Mouse (Mus musculus): Measurements from ENCODE around the gene Fam205c.
A peak's percentile ranks its signal among the peaks of the same experiment; 100 is the strongest.

The Fam205c gene

DNA sequence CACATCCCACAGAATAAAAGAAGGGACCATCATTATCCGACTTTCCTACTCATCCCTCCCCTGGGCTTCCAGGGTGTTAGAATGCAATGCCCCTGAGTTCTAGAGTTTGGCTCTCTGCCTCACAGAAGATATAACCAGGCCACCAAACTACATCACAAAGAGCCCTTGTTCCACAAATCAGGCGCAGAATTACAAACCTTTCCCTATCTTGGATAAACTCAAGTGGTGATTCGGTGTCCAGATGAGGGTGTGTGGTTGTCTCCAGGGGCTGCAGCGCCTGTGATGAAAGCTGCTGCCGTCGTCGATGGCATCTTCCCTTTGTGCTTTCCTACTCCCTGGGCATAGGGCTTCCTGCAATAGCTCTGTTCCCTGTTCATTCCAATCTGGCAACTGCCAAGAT is at the start of gene Fam205c:
Gene Fam205c, minus strand, starts transcription at position 101 of the 400 bp plus-strand sequence.
- DNase-seq, result no peak

DNA sequence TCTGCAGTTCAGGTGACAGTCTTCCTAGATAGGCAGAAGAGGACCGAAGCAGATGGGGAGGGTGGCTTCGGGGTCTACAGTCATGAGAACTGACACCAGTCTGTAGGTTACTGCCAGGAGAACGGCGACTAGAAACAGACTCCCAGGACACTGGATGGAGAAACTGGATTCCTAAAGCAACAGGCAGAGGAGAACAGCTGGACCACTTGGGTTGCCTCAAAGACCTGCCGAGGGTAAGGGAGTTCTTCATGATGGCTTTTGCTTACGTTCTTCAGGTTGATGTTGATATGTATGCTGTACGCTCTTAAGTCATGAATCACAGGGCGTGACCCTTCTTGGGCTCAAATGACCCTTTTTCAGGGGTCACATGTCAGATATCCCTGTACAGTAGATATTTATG is 48.4 kb upstream of the Fam205c start:
- DNase-seq, result no peak

DNA sequence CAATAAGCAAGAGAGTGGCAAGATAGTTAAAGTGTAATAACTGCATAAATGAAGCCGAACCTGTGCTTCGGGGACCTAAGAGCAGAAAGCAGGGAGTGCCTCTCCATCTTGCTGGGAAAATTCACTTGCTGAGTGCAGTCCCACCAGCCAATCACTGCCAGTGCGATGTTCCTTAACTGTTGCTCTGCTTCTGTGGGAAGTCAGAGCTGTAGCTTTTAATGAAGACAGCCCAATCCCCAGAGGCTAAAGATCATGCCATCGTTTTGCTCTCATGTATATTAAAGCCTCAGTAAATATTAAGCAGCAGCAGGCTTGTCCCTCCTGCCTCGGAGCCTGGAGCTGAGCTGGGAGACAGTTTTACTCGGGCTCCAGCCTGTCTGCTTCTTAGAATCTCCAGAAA is 48.0 kb upstream of the Fam205c start:
- no peak for DNase-seq

DNA sequence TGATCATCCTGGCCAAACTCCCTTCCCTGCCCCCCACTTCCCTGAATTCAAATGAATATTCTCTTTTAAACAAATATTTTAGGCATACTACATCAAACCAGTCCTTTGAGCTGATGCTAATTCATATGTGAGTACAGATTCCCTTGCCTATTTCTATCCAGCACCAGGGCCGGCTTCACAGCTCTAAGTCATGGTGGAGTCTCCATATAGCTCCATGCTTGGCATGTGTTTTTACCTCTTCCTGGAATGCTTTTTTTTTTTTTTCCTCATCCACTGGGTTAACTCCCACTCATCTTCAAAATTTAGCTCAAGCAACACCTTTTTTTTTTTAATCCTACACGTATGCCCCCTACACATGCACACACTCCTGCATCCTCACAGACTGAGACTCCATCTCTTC is 47.5 kb upstream of the Fam205c start:
- no peak for DNase-seq

DNA sequence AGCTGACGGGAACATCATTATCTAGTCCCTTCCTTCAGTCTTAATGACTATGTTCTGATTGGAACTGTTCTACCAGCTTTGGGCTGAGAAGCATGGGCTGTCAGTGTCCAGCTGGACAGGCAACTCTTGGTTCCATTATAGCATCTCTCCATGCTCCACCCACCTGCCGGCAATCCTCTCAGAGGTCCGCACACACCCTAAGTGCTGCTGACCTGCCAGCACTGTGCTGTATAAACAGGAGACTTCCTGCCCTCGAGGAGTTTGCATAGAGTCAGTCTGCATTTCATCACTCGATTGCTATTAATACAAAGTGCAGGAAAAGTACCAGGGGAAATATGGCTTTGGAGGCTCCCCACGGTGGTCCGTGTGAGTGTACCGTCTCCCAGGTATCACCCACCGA is 46.7 kb upstream of the Fam205c start:
- DNase-seq, result no peak

DNA sequence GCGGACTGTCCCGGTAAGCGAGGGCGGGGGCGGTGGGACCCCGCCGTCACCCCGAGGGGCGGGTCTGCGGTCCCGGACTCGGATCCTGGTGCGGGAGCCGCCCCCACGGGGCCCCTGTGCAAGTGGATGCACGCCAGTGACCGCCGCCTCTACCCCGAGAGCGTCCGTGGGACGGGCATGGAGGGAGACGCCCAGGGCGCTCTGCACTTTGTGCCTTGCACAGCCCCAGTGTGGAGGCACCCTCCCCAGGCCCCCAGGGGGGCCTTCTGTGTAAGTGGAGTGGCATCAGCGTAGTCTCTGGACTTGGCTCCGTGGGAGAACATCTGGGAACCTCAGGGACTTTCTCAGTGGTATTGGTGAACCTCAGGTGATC is 43.4 kb upstream of the Fam205c start:
- no peak for DNase-seq

DNA sequence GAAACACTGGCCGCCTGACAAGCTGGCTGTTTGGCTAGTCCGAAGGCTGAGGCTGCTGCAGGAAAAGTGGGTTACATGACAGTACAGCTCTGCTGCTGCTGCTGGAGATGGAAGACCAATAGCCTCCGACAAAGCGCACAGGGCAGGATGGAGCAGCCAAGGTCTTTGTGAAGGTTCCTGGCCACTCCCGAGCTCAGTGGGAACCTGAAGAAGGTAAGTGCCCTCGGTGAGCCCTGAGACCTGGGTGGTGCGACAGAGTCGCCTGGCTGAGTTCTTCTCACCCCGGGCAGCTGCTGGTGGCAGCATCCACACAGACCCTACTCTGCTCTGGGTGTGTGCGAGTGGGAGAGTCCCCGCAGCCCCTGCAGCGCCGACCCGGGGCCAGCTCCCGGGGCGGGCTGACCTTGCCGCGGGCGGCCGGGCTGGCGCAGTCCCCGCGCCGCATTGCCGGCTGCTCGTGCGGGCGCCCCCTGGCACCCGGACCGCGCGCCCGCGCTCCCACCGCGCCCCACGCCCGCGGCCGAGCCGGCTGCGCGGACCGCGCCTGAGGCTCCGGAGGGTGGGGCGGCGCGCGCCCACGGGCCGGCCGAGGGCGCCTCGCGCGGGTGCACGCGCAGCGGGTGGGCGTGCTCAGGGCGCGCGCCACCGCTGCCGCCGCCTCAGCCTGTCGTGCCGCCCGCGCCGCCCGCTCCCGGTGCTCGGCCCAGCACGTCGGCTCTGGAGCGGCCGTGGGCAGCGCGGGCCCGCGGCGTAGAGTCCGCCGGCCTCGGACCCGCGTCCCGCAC is 42.8 kb upstream of the Fam205c start, which contains the start of gene Phf24:
Gene Phf24, plus strand, starts transcription at position 44 of the 785 bp plus-strand sequence.
- no peak for DNase-seq

DNA sequence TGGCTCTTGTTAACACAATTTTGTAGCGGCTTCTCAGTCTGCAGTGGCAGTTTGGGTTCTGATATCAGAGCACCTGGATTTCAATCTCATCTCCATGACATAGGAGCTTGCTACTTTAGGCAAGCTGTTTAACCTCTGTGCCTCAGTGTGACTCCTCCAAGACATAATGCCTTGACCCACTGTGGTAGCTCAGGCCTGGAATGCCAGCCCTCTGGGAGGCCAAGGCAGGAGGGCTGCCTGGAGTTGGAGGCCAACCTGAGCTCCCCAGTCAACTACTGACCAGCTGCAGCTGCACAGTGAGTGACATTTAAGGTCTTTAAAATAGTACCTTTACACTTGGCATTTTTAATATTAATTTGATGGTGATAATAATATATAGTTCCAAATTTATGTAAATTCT is 41.9 kb upstream of the Fam205c start:
- no peak for DNase-seq

DNA sequence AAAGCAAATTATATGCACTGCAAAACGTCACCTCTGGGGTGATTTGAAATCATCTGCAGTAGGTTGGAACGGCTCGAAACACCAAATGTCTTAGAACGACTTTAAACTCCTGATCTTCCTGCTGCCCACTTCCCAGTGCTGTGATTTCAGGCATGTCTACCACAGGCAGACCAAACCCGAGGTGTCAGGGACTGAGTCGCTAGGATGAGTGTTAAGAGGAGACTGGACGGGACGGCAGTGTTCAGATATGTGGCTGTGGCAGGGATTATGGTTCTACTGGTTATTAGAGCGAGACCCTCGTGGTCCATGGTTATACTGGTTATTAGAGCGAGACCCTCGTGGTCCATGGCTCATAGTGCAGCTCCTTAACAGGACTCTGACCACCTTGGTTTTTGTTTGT is 41.3 kb upstream of the Fam205c start:
- DNase-seq, result no peak

DNA sequence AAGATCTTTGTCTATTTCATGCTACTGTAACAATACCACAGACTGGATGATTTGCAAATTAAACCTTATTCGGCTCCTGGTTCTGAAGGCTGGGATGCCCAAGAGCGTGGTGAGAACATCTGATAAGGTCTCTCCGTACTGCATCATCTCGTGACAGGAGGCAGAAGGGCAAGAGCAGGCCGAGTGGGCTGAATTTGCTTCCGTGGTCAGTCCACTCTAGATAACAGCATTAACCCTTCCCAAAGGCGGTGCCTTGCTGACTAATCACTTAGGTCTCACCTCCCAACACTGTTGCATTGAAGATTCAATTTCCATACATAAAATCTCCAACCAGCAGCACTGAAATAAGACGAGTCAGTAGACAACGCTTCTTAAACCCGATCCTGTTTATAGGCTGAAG is 39.4 kb upstream of the Fam205c start:
- DNase-seq, result no peak

DNA sequence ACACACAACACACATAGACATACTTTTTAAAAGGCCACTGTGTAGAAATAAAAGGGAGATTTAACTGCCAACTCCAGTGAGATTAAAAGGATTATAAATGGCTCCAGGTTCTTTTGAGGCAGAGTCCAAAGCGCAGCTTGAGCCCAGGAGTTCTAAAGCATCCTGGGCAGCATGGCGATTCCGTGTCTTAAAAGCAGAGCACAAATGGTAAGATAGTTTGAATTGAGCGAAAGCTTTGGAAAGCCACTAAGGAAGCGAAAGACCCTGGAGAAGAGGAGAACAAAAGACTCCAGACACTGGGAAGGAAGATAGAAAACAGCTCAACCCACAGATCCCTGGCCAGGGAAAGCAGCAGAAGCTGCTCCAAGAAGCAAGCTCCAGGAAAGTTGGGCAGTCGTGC is 30.9 kb upstream of the Fam205c start:
- DNase-seq, result no peak

DNA sequence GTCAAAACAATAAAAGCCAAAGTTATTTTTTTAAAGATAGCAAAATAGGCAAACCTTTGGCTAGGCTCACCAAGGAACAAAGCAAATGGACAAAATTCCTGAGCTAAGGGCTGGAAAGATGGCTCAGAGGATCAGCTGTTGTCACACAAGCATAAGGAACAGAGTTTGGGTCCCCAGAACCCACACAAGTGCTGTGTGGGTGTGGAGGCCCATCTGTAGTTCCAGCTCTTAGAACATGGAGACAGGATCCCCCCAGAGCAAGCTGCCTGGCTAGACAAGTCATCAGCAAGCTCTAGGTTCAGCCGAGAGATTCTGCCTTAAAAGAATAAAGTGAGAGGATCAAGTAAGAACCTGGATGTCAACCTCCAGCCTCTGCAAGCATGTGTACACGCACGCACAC is 30.5 kb upstream of the Fam205c start:
- no peak for DNase-seq

DNA sequence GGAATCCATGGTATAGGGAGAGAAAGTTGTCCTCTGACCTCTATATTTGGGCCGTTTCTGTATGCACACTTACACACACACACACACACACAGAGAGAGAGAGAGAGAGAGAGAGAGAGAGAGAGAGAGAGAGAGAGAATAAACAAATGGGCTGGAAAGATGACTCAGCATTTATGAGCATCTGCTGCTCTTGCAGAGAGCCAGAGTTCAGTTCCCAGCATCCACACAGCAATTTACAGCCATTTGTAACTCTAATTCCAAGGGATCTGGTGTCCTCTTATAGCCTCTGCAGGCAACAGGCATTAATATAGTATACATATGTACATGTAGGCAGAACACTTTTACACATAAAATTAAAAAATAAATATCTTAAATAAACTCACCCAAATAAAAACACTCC is 29.9 kb upstream of the Fam205c start:
- no peak for DNase-seq

DNA sequence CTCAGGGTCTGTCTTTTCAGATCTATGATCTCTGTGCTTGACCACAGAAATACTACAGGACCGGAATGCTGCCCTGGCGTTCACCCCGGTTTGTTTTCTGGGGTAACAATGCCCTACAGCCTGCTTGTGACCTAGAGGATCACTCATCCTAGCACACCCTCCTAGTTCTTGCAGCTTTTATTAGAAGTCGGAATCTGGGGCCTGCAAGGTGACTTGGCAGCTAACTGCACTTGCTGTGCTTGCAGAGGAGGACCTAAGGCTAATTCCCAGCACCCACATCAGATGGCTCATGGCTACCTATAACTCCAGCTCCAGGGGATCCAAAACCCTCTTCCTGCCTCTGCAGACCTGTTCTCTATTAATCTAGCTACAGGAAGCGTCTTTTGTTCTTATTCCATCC is 28.7 kb upstream of the Fam205c start:
- no peak for DNase-seq

DNA sequence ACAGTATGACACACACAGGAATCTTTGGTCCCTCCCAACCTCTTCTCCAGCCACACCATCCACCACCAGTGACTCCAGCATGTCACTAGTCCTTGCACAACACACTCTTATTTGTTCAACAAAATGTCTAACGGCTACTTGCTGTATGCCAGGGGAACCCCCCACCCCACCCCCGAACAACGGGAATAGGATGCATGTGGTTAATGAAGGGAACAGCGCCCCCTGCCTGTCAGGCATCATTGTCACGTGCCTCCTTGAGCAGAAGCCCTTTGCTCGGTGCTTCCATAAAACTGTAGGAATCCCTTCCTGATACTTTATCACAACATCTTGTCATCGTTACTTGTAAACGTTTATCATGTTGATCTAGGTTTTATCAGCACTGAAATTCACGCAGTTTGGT is 28.1 kb upstream of the Fam205c start:
- peak; percentile 21 to 32 for DNase-seq

DNA sequence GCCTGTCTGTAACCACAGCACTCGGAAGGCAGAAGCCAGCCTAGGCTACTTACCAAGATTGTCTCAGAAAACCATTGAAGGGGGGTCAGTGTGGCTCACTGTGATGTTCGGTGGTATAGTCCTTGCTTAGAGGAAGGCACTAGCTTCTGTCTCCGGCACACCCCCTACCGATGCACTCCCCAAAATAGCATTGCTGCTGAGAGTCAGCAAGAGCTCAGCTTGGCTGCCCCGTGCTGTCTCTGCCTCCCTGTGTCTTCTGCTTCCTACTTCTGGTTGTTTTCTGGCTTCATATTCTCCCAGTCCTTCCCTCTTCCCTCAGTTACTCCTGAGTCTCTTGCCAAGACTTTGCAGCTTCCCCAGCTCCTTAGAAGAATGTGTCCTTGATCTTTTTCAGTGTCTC is 26.8 kb upstream of the Fam205c start:
- no peak for DNase-seq

DNA sequence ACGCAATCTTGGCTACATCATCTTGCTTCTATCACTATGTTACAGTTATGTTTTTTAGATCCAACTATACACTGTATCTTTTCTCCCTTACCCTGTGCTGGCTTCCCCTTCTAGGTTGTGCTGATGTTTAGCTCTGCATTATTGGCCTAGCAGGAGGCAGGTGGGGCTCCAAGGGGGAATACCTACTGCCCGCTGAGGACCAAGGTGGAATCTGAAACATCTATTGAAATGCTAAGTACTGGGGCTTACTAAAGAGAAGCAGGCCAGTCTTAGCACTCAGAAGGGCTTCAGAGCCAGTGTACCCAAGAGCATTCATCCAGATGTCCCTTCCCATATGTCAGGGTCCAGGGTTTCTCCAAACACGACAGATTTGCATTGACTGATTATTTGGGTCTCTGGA is 24.9 kb upstream of the Fam205c start:
- no peak for DNase-seq

DNA sequence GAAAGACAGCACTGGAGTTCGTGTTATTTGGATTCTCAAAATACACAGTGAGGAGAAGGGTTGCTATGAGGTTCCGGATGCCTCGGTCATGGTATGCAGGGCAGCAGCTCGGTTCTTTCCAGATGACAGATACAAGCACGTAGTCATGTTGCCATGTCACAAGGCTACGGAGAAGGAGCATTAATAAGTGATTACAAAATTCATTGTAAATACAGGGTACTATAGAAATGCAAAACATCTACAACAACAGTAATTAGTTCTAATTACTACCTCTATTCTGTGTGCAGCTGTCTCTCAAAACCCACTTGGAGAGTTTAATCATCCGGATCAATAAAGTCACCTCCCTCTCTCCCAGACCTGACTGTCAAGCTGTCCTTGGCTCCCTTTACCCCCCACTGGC is 21.1 kb upstream of the Fam205c start:
- no peak for DNase-seq

DNA sequence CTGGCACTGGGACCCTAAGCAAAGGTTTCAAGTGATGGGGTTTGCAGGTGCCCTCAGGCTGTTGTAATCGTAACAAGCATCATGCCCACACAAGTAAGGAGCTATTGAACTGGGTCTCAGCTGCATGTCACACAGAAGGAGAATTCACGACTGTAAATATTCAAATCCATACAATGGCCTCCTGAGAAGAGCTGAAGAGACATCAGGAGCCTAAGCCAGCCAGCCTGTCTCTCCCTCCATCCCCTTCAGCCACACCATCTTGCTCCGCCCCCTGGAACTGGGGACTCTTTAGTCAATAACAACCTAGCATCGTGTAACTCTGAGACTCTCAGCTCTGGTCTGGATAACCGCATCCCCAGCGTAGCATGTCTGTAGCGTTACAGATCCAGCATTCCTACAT is 17.1 kb upstream of the Fam205c start:
- no peak for DNase-seq

DNA sequence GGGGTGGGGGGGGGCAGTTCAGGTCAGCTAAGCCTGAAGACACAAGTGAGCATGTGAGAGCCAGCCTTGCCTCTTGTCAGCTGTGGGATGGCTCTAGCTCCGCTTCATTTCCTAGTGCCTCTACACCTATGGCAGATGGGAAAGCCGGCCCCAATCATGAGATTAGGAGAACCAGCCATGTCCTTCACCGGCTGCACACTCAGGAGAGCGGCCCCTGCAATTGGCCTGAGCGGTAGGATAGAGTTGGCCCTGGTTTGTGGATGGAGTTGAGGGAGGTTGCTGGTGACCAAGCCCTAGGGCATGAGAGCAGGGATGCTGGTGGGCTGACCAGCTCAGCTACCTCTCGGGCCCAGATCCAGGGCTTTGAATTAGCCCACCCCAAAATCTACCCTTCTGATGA is 14.8 kb upstream of the Fam205c start:
- DNase-seq, result no peak

DNA sequence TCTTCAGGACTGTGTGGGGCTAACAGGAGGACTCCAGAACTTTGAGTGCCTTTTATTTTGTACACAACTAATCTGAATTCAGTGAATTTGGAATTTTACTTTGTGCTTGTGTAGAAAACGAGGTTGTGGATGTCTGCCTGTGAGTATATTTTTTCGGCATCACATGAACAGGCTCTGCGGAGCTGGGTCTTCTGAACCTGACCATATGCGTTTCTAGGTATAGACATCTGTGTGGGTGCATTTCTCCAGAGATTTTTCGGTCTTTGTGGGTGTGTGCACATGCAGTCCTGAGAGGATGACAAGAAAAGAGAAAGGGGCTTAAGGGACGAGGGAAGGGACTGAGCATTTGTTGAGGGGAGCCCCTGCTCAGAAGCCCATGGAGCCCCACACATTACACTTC is 12.9 kb upstream of the Fam205c start:
- no peak for DNase-seq

DNA sequence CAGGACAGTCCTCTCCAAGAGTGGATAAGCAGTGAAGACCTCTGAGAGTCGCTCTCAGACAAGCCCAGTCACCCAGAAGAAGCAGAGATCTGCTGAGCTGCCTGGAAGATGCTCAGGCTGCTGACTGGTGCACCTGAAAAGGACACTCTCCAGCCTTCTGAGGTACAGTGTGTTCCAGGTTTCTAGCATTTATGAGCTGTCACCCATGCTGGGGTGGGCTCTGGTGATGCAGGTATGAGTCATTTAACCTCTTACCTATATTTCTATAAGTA is 6.6 kb upstream of the Fam205c start:
- no peak for DNase-seq

DNA sequence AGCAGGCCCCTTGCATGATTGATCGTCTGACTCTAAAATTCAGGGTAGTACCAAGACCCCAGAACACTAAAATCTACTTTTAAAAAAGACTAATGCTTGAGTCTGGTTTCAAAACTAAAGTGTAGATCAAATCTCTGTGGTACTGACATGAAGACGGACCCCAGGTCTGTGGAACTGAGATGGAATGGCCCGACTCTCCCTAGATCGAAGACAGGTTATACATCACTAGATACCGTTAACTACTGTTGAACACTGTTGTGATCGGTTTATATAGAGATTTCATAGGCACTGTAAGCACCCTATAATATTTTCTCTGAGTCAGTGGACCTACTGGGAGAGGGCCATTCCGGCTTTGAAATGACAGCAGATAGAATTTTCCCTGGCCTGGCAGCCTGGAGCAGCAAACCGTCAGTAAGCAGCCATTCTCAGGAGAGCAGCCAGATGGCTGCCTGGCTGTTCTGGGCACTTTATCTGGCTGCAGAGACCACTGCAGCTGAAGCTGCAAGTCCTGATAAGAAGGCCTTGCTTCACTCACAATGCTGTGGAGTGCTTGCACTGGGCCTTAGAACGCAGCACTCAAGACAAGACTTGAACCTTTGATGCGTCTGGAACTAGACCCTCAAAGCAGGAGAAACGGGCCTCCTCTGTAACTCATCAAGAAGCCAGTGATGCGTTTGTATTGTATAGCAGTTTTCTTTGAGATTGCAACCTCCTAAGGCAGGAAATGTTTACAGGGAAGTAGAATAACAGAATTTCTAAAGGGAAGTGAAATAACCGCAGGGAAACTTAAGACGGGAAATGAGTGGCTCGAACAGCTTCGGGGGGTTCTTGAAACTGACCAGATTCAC is 6.0 kb upstream of the Fam205c start:
- no peak for DNase-seq

DNA sequence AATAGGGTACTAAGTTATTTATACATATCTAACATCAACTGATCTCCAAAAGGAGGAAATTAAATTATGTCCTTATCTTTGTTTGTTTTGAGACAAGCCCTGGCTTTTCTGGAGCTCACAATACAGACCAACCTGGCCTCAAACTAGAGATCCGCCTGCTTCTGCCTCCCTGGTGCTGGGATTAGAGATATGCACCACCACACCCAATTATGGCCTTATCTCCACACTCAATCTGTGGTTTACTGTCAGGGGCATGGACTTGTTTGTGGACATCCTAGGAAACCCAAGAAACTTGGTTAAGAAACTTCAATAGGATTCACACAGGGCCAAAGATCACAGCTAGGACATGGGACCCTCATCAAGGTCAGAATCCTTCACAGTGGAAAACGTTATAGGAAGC is 3.6 kb upstream of the Fam205c start:
- DNase-seq, result no peak
